10 mouse cellular contexts compared by ENCODE assay signal in the genomic region with DNA sequence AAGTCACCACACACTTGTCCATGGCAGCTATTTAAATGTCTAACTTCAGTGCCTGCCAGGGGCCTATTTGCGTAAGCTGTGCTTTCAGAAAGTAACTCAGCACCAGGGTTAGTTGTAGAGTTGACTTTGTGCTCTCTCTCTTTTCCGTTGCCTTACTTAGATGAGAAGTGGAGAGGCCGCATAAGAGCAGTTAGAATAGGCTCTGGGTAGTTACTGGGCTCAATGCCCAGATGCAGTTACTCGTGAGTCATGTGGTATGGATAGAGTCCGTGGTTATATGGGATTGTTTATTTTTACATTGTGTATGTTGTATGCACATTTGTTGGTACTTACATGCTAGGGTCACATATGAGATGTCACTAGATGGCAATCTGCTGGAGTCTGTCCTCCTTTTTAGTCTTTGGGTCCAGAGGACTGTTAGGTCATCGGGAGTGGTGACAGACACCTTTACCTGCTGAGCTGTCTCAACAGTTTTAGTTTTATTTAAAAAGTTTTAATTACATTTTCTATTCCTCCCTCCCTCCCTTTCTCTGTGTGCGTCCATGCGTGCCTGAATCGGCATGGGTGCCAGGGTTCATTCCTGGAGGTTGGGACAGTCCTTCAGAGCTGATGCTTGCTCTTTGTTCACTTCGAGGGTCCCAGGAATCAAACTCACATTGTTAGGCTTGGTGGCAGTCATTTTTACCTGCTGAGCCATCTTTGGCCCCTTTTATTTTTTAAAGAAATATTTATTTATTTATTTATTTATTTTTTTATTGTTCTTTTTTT. TPM values are rescaled to one million over a fixed set of nuclear protein-coding genes. Genes with fewer than 3 reads are reported as not detected.
DNase-seq lines count a peak whose midpoint lies in the region; ATAC-seq and TF ChIP-seq lines count a peak whose summit lies in the region.
"Had no signal": no experiment of that assay in that cellular context is flagged by ENCODE, and none has a peak within 500 bp of the region (broad histone marks: within the 10 kb centered on the region; RNA-seq: fewer than 3 reads in every experiment).

No protein-coding gene starts in this region.

- H3K27me3 ChIP-seq in hindbrain, embryonic 13.5 days: no peaks in the 10 kb centered on the region
- H3K27me3 ChIP-seq in hindbrain, embryonic 11.5 days (ENCODE audit: control insufficient read depth, insufficient read depth, low read length): no peaks in the 10 kb centered on the region
- no peaks in the 10 kb centered on the region for H3K27me3 ChIP-seq in C2C12 (ENCODE audit: control insufficient read depth, insufficient read depth, insufficient read length)
- no peaks in the 10 kb centered on the region for H3K27me3 ChIP-seq in lung, postnatal 0 days (replicated peaks; ENCODE audit: insufficient read depth, low read length)
- H3K27me3 ChIP-seq: embryonic facial prominence, embryonic 15.5 days; midbrain, embryonic 12.5 days had no signal

- no peaks in the 10 kb centered on the region for H3K36me3 ChIP-seq in hindbrain, embryonic 13.5 days
- H3K36me3 ChIP-seq in hindbrain, embryonic 11.5 days (ENCODE audit: control insufficient read depth, insufficient read depth, low read length): no peaks in the 10 kb centered on the region
- no peaks in the 10 kb centered on the region for H3K36me3 ChIP-seq in C2C12 (ENCODE audit: control insufficient read depth, insufficient read depth)
- no peaks in the 10 kb centered on the region for H3K36me3 ChIP-seq in lung, postnatal 0 days (ENCODE audit: insufficient read depth, low read length)
- H3K36me3 ChIP-seq: embryonic facial prominence, embryonic 15.5 days; midbrain, embryonic 12.5 days had no signal

- no peak overlapping the region for H3K9ac ChIP-seq in hindbrain, embryonic 13.5 days
- H3K9ac ChIP-seq in hindbrain, embryonic 11.5 days (ENCODE audit: low read depth, low read length): no peak overlapping the region
- H3K9ac ChIP-seq in lung, postnatal 0 days (replicated peaks; ENCODE audit: low read depth): 0 out of 2 replicates have a peak overlapping the region, but pooled peaks have one; percentile 23
- H3K9ac ChIP-seq: embryonic facial prominence, embryonic 15.5 days; midbrain, embryonic 12.5 days had no signal

- peak; percentile 31; the same call in 1 of the 2 replicates for TF ChIP-seq EP300 in lung, postnatal 0 days (IDR thresholded peaks at IDR 0.05)

- 73% methylated on average over 10 of the region's 10 CpGs for WGBS in hindbrain, embryonic 13.5 days
- 87% methylated on average over 10 of the region's 10 CpGs for WGBS in hindbrain, embryonic 11.5 days
- WGBS in lung, postnatal 0 days: 43% methylated on average over 10 of the region's 10 CpGs

- no peaks in the 10 kb centered on the region for H3K9me3 ChIP-seq in hindbrain, embryonic 13.5 days
- H3K9me3 ChIP-seq in hindbrain, embryonic 11.5 days (ENCODE audit: control insufficient read depth, low read length): no peaks in the 10 kb centered on the region
- H3K9me3 ChIP-seq in lung, postnatal 0 days (ENCODE audit: low read length): no peaks in the 10 kb centered on the region
- H3K9me3 ChIP-seq: embryonic facial prominence, embryonic 15.5 days; midbrain, embryonic 12.5 days had no signal

- no peak for TF ChIP-seq CTCF in C2C12 (IDR thresholded peaks at IDR 0.05; ENCODE audit: control insufficient read depth, insufficient read depth, insufficient read length)
- no peak for TF ChIP-seq CTCF in lung, postnatal 0 days (IDR thresholded peaks at IDR 0.05)

- no peak overlapping the region for H3K4me3 ChIP-seq in hindbrain, embryonic 13.5 days
- H3K4me3 ChIP-seq in hindbrain, embryonic 11.5 days (ENCODE audit: low read depth, low read length): no peak overlapping the region
- H3K4me3 ChIP-seq in C2C12 (ENCODE audit: insufficient read depth, poor library complexity, severe bottlenecking): no peak overlapping the region
- peak overlapping the region; percentile 99 for H3K4me3 ChIP-seq in lung, postnatal 0 days (ENCODE audit: low read depth, low read length)
- H3K4me3 ChIP-seq: embryonic facial prominence, embryonic 15.5 days; midbrain, embryonic 12.5 days had no signal

- H3K4me2 ChIP-seq in hindbrain, embryonic 13.5 days: peak overlapping the region; percentile 78
- H3K4me2 ChIP-seq in hindbrain, embryonic 11.5 days (replicated peaks; ENCODE audit: low read depth, low read length): no peak overlapping the region
- peak overlapping the region; percentile 79 for H3K4me2 ChIP-seq in lung, postnatal 0 days (replicated peaks; ENCODE audit: low read depth, low read length)

- ATAC-seq in hindbrain, embryonic 13.5 days (ENCODE audit: low FRiP score): no peak
- no peak for ATAC-seq in hindbrain, embryonic 11.5 days (ENCODE audit: low FRiP score)
- peak; percentile 14 for ATAC-seq in lung, postnatal 0 days

- H3K79me2 ChIP-seq in C2C12 (ENCODE audit: control insufficient read depth, insufficient read depth): peaks cover 78% of the 10 kb centered on the region

- H3K27ac ChIP-seq in hindbrain, embryonic 13.5 days: no peak overlapping the region
- H3K27ac ChIP-seq in hindbrain, embryonic 11.5 days (ENCODE audit: low read depth, low read length): no peak overlapping the region
- peak overlapping the region; percentile 98 for H3K27ac ChIP-seq in lung, postnatal 0 days (ENCODE audit: low read length)
- H3K27ac ChIP-seq: embryonic facial prominence, embryonic 15.5 days; midbrain, embryonic 12.5 days had no signal

- H3K4me1 ChIP-seq in hindbrain, embryonic 13.5 days (replicated peaks): peaks cover 34% of the 10 kb centered on the region
- H3K4me1 ChIP-seq in hindbrain, embryonic 11.5 days (replicated peaks; ENCODE audit: control insufficient read depth, insufficient read depth, low read length): no peaks in the 10 kb centered on the region
- peaks cover 3% of the 10 kb centered on the region; the same call in 1 of the 2 replicates for H3K4me1 ChIP-seq in lung, postnatal 0 days (ENCODE audit: insufficient read depth, low read depth, low read length)

- no peak overlapping the region for H3ac ChIP-seq in C2C12 (ENCODE audit: control insufficient read depth, insufficient read length, low read depth)

- no peak for DNase-seq in hindbrain, embryonic 11.5 days (ENCODE audit: low spot score)
- DNase-seq in adipocyte (ENCODE audit: low spot score): peak; percentile 36
- DNase-seq in lung, postnatal 0 days (ENCODE audit: low spot score): peak; percentile 92
- DNase-seq in gastrocnemius, postnatal 4 days (ENCODE audit: low spot score in 2 of 2): no peak
- no peak for DNase-seq in retina, postnatal 1 day
- no peak for DNase-seq in embryo, embryonic 11 days

- H3K79me3 ChIP-seq in C2C12 (ENCODE audit: low read depth): peaks cover 43% of the 10 kb centered on the region

TF ChIP-seq in C2C12, 6 proteins besides CTCF, POLR2A, EP300 and RAD21:
- peak; percentile 59 for TF ChIP-seq USF1 (IDR thresholded peaks at IDR 0.05; ENCODE audit: low read depth)
- TF ChIP-seq MYOD1 (IDR thresholded peaks at IDR 0.05; ENCODE audit: control insufficient read depth, insufficient read length, low read depth): no peak
- no peak for TF ChIP-seq MAX (IDR thresholded peaks at IDR 0.05)
- no peak for TF ChIP-seq CEBPB (IDR thresholded peaks at IDR 0.05; ENCODE audit: low read depth)
- no peak for TF ChIP-seq FOSL1 (IDR thresholded peaks at IDR 0.05; ENCODE audit: insufficient read depth, low read length, poor library complexity, severe bottlenecking)
- TF ChIP-seq MYOG (IDR thresholded peaks at IDR 0.05; ENCODE audit: control insufficient read depth, extremely low read depth, insufficient read length): no peak

RNA-seq across cellular contexts. Expression of a gene that starts 3.2 kb away (rescaled TPM):
- polyA plus RNA-seq in hindbrain, embryonic 13.5 days (2015; fragmentation: Nextera tagmentation; extraction: Ambion mirVana): 28.9 and 29.2 TPM in 2 replicates
- polyA plus RNA-seq in hindbrain, embryonic 11.5 days (2014; fragmentation: Nextera tagmentation; extraction: Ambion mirVana): 20.2 and 20.8 TPM in 2 replicates
- 5.8 TPM for polyA plus RNA-seq in C2C12 (2012; fragmentation: generic; extraction: Trizol)
- 12.5 and 12.7 TPM in 2 replicates for polyA plus RNA-seq in lung, postnatal 0 days (2015; fragmentation: Nextera tagmentation; extraction: Ambion mirVana)
- total RNA-seq in gastrocnemius, postnatal 4 days (2021): 10 to 100 TPM in 1 of 2 experiments, 1 to 10 TPM in 1; 9.8 to 10.6 TPM

Comparison
In these comparisons a context has a peak if more than half of its experiments do, and no peak if none do; other contexts are left out.
1. DNase-seq: peak in adipocyte (single experiment) and lung, postnatal 0 days (single experiment); none in hindbrain, embryonic 11.5 days (single experiment), gastrocnemius, postnatal 4 days (0 of 2), retina, postnatal 1 day (single experiment) and embryo, embryonic 11 days (single experiment).